Mouse (Mus musculus) neural tube, embryonic 15.5 days (tissue): Measurements from ENCODE around the gene Sars. TPM values are rescaled to one million over a fixed set of nuclear protein-coding genes. Genes with fewer than 3 reads are reported as not detected.

Experiments
- ATAC-seq: fragments of 200-750 bp; cut with Nextera tagmentation; 2 replicates; pipeline ENCODE4 v1.8.0; 2017; ENCODE audit warnings: mild to moderate bottlenecking, moderate TSS enrichment, moderate library complexity; ENCODE audit not compliant: low FRiP score
- H3K27ac ChIP-seq: fragments of 300-500 bp; sonication (generic); replicated peaks from 2 replicates; pipeline ENCODE4 v1.5.1; 2015; ENCODE audit warnings: mild to moderate bottlenecking, inconsistent platforms
- H3K27me3 ChIP-seq: fragments of 300-500 bp; sonication (generic); replicated peaks from 2 replicates; pipeline ENCODE4 v1.6.1; 2015; ENCODE audit warnings: inconsistent platforms
- H3K36me3 ChIP-seq: fragments of 300-500 bp; sonication (generic); 2 replicates; pipeline ENCODE4 v1.6.1; 2015; ENCODE audit warnings: inconsistent platforms
- H3K4me1 ChIP-seq: fragments of 300-500 bp; sonication (generic); 2 replicates; pipeline ENCODE4 v1.6.1; 2015; ENCODE audit warnings: inconsistent platforms
- H3K4me2 ChIP-seq: fragments of 300-500 bp; sonication (generic); 2 replicates; pipeline ENCODE4 v1.6.1; 2015; ENCODE audit warnings: inconsistent platforms, mild to moderate bottlenecking, moderate library complexity
- H3K4me3 ChIP-seq: fragments of 300-500 bp; sonication (generic); replicated peaks from 2 replicates; pipeline ENCODE4 v1.5.1; 2015; ENCODE audit warnings: mild to moderate bottlenecking, inconsistent platforms
- H3K9ac ChIP-seq: fragments of 300-500 bp; sonication (generic); replicated peaks from 2 replicates; pipeline ENCODE4 v1.6.1; 2015; ENCODE audit warnings: mild to moderate bottlenecking, inconsistent platforms
- H3K9me3 ChIP-seq: fragments of 300-500 bp; sonication (generic); replicated peaks from 2 replicates; pipeline ENCODE4 v1.6.1; 2016; ENCODE audit warnings: inconsistent platforms
- WGBS: fragments of 180-500 bp; shearing (Covaris S2); methylation state at CpG from one replicate; pipeline ENCODE4 v1.1.7; 2015; ENCODE audit warnings: mixed read lengths; 5-methylcytosine and 5-hydroxymethylcytosine counted together
- polyA plus RNA-seq: library from polyadenylated mRNA; unstranded; fragments of >200 nt; fragmentation: Nextera tagmentation; extraction: Ambion mirVana; gene quantifications from 2 replicates; pipeline ENCODE4 v1.2.1, GENCODE M21; 2015

The Sars gene
- polyA plus RNA-seq, 1 experiment from 2014 or later, result 219 TPM

DNA sequence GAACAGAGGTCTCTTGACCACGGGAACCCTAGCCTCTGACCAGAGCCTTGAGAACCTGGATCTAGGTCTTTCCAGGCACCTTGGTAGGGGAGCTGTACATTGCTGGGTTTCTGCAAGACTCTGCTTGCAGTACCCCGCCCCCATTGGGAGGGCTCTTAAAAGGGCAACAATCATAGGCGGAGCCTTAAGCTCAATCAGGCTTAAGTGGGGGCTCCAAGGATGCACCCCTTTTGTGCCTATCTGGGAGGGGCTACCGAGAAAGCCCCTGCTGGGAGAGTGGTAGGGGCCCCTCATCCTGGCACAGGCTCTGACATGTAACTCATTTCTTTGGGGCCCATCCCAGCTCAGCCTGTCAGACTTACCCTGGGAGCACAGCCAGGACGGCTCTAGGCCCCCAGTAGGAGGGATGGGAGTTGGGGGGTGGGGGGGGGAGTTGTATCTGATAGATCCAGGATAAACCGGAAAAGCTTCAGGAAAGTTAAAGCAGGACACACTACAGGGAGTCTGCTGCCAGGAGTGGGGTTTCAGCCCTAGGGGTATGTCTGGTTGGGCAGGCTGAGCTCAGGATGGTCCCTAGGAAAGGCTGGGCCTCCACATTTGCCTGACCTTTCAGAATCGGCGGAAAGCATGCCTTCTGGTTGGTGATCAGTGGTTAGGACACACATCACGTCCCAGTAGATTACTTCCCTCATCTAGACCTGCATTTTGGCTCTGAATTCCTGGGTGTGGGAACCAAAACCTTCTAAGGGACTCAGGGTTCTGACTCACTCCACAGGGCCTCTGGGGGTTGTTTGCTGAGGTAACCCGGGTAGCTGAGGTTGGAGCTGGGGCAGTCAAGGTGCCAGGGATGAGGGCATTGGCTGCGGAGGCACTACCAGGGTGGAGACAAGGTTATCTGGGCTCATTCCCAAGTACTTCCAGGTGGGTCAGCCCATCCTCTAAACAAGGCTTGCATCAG lies 20.9 kb downstream of the Sars start:
- Histone ChIP-seq H3K27me3 (no peaks in the 10 kb centered on the region), H3K9ac (peak overlapping the region; percentile 38; the same call in 1 of the 2 replicates), H3K9me3 (no peaks in the 10 kb centered on the region), H3K4me3 (peak overlapping the region; percentile 24; the same call in 1 of the 2 replicates), H3K4me2 (peak overlapping the region; percentile 52), H3K27ac (peak overlapping the region; percentile 60), H3K36me3 (peaks cover 41% of the 10 kb centered on the region), H3K4me1 (peaks cover 34% of the 10 kb centered on the region)
- WGBS, result 16% methylated on average over 11 of the region's 11 CpGs
- peak; percentile 83 for ATAC-seq

DNA sequence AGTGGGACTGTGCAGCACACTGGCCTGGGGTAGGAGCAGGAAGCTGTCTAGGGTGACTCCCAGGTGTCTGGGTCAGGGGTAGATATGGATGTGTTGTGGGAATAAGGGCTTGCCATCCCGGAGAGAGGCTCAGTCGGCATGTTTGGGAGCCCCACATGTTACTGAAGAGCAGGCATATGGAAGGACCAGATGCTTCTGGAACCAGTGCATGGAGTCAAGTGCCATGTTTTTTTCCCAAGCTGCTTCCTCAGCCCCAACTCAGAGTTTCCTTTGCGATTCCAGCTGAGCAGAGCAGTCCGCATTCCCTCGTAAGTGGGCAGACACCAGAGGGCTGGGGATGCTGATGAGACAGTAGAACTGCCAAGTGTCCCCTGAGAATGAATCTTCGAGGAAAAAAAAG lies 22.0 kb downstream of the Sars start:
- Histone ChIP-seq H3K9ac (no peak overlapping the region), H3K36me3 (peaks cover 29% of the 10 kb centered on the region), H3K9me3 (no peaks in the 10 kb centered on the region), H3K4me1 (peaks cover 34% of the 10 kb centered on the region), H3K27me3 (no peaks in the 10 kb centered on the region), H3K27ac (0 out of 2 replicates have a peak overlapping the region, but pooled peaks have one; percentile 60), H3K4me2 (peak overlapping the region; percentile 52), H3K4me3 (no peak overlapping the region)
- ATAC-seq, result no peak
- 22% methylated on average over 6 of the region's 6 CpGs for WGBS

DNA sequence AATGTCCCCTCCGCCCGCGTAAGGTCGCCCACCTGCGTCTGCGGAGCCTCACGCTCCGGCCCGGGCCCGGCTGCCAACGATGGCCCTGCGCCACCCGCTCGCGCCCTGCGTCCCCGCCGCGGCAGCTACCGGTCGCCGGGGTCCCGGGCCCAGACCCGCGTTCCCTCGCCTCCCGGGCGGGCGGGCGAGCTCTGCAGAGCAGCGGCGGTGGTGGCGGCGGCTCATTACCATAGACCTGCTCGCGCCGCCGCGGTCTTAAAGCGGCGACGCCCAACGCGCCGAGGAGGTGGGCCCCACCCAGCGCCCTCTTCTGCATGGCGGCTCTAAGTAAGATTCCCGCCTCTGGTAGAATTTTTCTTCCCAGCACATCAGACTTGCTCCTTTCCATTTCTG lies 29.2 kb downstream of the Sars start:
- peaks cover 21% of the 10 kb centered on the region for H3K36me3 ChIP-seq
- peak overlapping the region; percentile 90 for H3K4me2 ChIP-seq
- peak overlapping the region; percentile 76 for H3K4me3 ChIP-seq
- H3K27me3 ChIP-seq, result no peaks in the 10 kb centered on the region
- H3K27ac ChIP-seq, result peak overlapping the region; percentile 88
- ATAC-seq, result peak; percentile 90
- WGBS, result under 1% methylated on average over 48 of the region's 48 CpGs
- H3K4me1 ChIP-seq, result peaks cover 50% of the 10 kb centered on the region
- no peaks in the 10 kb centered on the region for H3K9me3 ChIP-seq
- peak overlapping the region; percentile 97 for H3K9ac ChIP-seq

DNA sequence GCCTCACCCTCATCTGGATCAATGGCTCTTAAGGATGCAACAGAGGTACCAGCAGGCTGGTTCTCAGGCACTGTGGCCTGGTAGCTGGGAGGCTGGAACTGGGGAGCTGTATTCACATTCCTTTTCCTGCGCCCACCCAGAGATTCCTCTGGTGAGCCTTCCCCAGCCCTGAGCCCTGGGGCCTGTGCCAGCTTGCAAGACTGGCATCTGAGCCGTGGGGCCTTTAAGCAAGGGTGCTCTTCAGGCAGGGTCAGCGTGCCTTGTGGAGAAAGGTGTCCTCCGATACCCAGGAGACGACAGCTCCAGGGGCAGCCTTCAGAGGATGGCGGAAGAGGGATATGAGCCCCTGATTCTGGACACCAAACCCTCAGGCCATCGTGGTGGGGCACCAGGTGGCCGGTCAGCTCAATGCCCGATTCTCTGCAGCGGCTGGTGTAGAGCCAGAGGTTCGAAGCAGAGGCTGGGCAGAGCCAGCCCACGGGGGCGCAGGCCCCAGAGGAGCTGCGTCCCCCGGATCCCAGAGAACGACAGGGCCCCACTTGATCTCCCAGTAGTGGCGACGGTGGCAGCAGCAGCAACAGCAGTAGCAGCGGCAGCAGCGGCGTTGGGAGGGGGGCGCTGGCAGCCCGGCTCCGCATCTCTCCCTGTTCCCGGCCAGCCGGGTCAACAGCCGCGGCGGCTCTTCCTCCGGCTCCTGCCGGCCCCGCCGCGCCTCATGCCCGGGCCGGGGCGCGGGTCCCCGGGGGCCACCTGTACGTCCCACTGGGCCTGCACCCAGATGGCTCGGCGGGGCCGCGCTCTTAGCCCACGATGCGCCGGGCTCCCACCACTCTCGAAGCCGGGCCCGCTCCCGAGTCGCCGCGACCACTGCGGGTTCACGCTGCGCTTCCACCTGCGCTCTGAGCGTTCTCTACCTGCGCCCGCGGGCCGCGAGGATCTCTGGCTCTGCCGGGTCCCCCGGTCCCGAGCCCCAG lies 29.9 kb downstream of the Sars start, which contains the start of gene Celsr2:
Gene Celsr2, minus strand, starts transcription at position 696 of the 974 bp plus-strand sequence.
- Histone ChIP-seq H3K9me3 (no peaks in the 10 kb centered on the region), H3K36me3 (peaks cover 21% of the 10 kb centered on the region), H3K4me1 (peaks cover 56% of the 10 kb centered on the region), H3K9ac (peak within 1 kb of the TSS; percentile 97), H3K27ac (peak within 1 kb of the TSS; percentile 88), H3K27me3 (no peaks in the 10 kb centered on the region), H3K4me2 (peak within 1 kb of the TSS; percentile 90), H3K4me3 (peak within 1 kb of the TSS; percentile 76)
- WGBS, result 3% methylated on average over 60 of the region's 67 CpGs
- ATAC-seq, result peak; percentile 56

DNA sequence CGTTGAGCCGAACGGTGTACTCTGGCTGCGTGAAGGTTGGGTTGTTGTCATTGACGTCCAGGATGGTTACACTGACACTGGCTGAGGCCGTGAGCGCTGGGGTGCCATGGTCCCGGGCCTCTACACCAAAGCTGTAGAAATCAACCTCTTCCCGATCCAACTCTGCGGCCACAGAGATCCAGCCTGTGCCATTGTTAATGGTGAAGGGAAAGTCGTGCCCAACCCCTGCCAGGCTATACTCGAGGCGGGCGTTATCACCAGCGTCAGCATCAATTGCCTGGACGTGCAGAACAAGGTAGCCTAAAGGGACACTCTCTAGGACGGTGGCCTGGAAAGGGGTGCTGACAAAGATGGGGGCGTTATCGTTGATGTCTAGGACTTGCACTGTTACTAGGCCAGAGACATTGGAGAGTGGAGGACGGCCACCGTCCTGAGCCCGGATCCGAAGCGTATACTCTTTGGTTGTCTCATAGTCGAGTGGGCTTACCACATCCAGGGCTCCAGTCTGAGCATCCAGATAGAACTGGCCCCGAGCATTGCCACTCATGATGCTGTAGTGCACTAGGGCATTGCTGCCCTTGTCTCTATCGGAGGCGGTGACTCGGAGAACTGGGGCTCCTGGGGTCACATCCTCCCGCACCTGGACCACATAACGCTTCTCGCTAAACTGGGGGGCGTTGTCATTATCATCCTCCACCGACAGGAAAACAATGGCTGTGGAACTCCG lies 31.2 kb downstream of the Sars start:
- 97% methylated on average over 35 of the region's 35 CpGs for WGBS
- H3K36me3 ChIP-seq, result peaks cover 21% of the 10 kb centered on the region
- H3K4me1 ChIP-seq, result peaks cover 70% of the 10 kb centered on the region
- H3K4me3 ChIP-seq, result no peak overlapping the region
- H3K27me3 ChIP-seq, result no peaks in the 10 kb centered on the region
- no peak for ATAC-seq
- H3K9me3 ChIP-seq, result no peaks in the 10 kb centered on the region
- H3K27ac ChIP-seq, result no peak overlapping the region
- peak overlapping the region; percentile 90 for H3K4me2 ChIP-seq
- no peak overlapping the region for H3K9ac ChIP-seq

DNA sequence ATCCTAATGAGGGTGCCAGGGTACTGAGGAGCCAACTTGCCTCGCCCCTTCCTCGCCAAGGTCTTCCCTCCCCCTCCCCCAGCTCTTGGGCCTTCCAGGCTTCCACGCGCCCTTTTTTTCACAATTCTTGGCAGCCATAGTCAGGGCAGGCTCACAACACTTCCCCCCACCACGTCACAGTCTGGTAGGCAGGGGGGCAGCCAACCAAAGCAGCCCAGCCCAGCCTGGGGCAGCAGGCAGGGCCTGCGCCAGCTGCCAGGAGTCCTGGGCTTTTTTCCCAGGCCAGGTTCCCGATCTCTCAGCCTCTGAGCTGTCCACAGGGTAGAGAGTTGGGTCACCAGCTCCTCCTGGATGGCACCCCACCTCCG lies 33.3 kb downstream of the Sars start:
- H3K9me3 ChIP-seq, result no peaks in the 10 kb centered on the region
- peaks cover 81% of the 10 kb centered on the region for H3K4me1 ChIP-seq
- H3K36me3 ChIP-seq, result peaks cover 30% of the 10 kb centered on the region
- no peaks in the 10 kb centered on the region for H3K27me3 ChIP-seq
- H3K4me3 ChIP-seq, result peak overlapping the region; percentile 37
- whole genome bisulfite sequencing, result 22% methylated on average over 8 of the region's 8 CpGs
- H3K27ac ChIP-seq, result peak overlapping the region; percentile 85
- peak; percentile 34 for ATAC-seq
- peak overlapping the region; percentile 63 for H3K9ac ChIP-seq
- peak overlapping the region; percentile 76 for H3K4me2 ChIP-seq

DNA sequence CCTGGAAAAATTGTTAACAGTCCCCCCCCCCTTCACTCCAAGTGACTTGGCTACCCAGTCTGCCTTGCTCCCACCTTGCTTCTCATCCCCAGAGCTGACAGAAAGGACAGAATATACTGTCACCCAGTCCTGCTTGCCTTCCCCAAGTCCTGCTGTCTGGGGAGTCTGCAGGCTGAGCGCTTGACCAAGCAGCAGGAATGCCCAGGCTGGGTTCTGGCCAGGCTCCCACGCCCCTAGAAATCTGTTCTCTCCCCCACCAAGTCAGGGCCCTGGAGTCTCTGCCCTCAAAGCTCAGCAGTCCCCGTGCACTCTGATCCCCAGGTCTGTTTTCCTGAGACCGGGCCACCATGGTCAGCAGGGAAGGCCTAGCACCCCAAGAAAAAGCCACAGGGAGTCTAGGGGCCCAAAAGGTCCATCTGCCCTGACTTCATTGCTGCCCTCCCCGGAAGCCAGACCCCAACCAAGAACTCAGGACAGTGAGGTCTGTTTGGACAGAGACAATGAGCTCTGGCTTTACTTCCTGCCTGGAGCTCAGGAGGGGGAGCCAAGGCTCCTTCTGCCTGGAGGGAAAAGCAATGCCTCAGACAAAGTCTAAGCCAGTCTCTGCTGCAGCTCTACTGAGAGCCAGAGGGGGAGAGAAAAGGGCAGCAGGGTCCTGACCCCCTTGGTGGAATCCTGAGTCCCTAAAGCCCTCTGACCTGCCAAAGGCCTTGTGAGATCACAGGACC lies 33.8 kb downstream of the Sars start:
- peak overlapping the region; percentile 37 for H3K4me3 ChIP-seq
- WGBS, result 19% methylated on average over 5 of the region's 5 CpGs
- H3K36me3 ChIP-seq, result peaks cover 36% of the 10 kb centered on the region
- no peaks in the 10 kb centered on the region for H3K27me3 ChIP-seq
- peaks cover 84% of the 10 kb centered on the region for H3K4me1 ChIP-seq
- peak overlapping the region; percentile 76 for H3K4me2 ChIP-seq
- H3K9ac ChIP-seq, result peak overlapping the region; percentile 63
- ATAC-seq, result 0 out of 2 replicates have a peak, but pooled peaks have one; percentile 1
- H3K27ac ChIP-seq, result peak overlapping the region; percentile 85
- no peaks in the 10 kb centered on the region for H3K9me3 ChIP-seq

DNA sequence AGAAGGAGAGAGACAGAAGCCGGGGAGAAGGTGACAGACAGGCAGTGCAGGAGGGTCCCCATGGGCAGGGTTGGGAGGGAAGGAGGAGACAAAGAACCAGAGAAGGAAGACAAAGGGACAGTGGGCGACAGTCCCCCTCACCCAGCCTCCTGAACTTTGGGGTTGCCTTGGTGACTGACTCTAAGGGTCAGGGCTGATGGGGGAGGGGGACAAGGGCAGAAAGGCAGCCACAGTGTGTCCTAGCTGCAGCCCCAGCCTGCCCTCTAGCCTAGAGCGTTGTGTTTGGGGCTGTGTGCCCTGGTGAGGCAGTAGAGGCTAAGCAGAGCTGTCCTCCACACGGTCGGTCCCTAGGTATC lies 34.7 kb downstream of the Sars start:
- peaks cover 90% of the 10 kb centered on the region for H3K4me1 ChIP-seq
- ATAC-seq, result peak; percentile 25; the same call in 1 of the 2 replicates
- H3K36me3 ChIP-seq, result peaks cover 41% of the 10 kb centered on the region

DNA sequence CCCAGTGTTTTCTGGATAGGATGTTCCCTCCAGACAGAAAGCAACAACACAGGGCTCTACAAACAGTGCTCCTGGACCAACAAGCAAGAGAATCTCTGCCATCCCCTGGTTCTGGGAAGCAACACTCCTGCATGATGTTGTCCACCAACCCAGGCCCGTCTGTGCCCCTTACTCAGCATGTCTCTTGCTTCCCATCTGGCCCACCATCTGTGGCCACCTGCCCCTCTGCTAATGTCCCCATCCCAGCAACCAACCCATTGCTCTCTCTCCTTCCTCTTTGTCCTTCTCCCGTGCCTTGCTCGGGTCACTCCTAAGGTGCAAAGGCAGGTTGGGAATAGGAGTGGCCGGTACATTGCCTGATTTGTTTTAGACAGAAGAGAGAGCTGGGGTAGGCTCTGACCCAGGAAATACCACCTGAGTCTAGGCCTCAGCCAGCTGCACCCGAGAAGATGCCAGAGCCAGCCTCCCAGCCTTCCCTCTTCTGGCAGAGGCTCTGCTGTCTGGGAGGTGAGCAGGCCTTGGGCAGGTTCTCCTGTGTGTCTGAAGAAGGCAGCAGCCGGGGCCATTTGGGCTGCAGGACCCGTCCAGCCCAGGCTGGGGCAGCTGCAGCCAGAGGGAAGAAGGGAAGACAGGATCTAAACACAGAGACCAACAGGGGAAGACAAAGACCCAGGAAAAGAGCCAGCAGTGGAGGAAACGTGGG lies 35.2 kb downstream of the Sars start:
- H3K9me3 ChIP-seq, result no peaks in the 10 kb centered on the region
- 14% methylated on average over 8 of the region's 8 CpGs for WGBS
- peak overlapping the region; percentile 85 for H3K27ac ChIP-seq
- H3K36me3 ChIP-seq, result peaks cover 45% of the 10 kb centered on the region
- peak overlapping the region; percentile 63 for H3K9ac ChIP-seq
- H3K4me2 ChIP-seq, result peak overlapping the region; percentile 76
- H3K4me3 ChIP-seq, result peak overlapping the region; percentile 37
- H3K27me3 ChIP-seq, result no peaks in the 10 kb centered on the region
- peaks cover 88% of the 10 kb centered on the region for H3K4me1 ChIP-seq
- ATAC-seq, result peak; percentile 1; the same call in 1 of the 2 replicates

More for the DNA sequence above, 34.7 kb downstream of the Sars start:
- Histone ChIP-seq H3K27ac (peak overlapping the region; percentile 85), H3K4me2 (peak overlapping the region; percentile 76), H3K4me3 (peak overlapping the region; percentile 37), H3K9ac (peak overlapping the region; percentile 63), H3K9me3 (no peaks in the 10 kb centered on the region), H3K27me3 (no peaks in the 10 kb centered on the region)
- WGBS, result 6% methylated on average over 5 of the region's 5 CpGs

DNA sequence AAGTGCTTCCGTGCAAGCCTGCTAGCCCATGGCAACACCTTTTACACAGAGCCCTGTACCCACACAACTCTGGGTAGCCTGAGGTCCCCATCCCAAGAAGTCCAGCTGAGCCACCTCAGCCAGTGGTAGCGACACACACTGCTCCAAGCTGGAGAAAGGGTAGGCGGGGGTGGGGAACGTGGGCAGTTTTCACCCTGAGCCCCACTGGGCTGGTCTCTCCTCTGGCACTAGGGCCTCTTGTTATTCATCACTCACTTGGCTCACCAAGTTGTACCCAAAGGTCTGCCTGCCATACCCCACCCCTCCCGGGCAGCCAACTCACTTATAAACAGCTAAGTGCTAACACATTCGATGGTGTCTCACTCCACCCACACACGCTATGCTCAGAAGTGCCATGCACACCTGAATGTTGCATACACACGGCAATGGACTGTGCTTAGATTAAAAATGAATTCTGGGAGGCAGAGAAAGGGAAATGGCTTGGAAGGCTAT lies 36.4 kb downstream of the Sars start:
- peaks cover 48% of the 10 kb centered on the region for H3K36me3 ChIP-seq
- ATAC-seq, result no peak
- no peaks in the 10 kb centered on the region for H3K9me3 ChIP-seq
- H3K4me1 ChIP-seq, result peaks cover 76% of the 10 kb centered on the region
- H3K4me2 ChIP-seq, result peak overlapping the region; percentile 76
- H3K27ac ChIP-seq, result no peak overlapping the region
- no peak overlapping the region for H3K9ac ChIP-seq
- no peak overlapping the region for H3K4me3 ChIP-seq
- no peaks in the 10 kb centered on the region for H3K27me3 ChIP-seq
- WGBS, result 84% methylated on average over 8 of the region's 8 CpGs
